ENCODE assay signal across 22 mouse cellular contexts in genomic region chr7:82368047-82368446, GRCm38 (mm10). TPM values are rescaled to one million over a fixed set of nuclear protein-coding genes. Genes with fewer than 3 reads are reported as not detected.
DNase-seq lines count a peak whose midpoint lies in the region; ATAC-seq and TF ChIP-seq lines count a peak whose summit lies in the region.
"Had no signal": no experiment of that assay in that cellular context is flagged by ENCODE, and none has a peak within 500 bp of the region (broad histone marks: within the 10 kb centered on the region; RNA-seq: fewer than 3 reads in every experiment).

No protein-coding gene starts in this region.

- no peaks in the 10 kb centered on the region for H3K9me3 ChIP-seq in heart, embryonic 11.5 days (replicated peaks; ENCODE audit: control insufficient read depth, low read length)
- H3K9me3 ChIP-seq in embryonic facial prominence, embryonic 10.5 days = no peaks in the 10 kb centered on the region
- H3K9me3 ChIP-seq in limb, embryonic 13.5 days = no peaks in the 10 kb centered on the region
- H3K9me3 ChIP-seq in hindbrain, postnatal 0 days (ENCODE audit: low read length) = no peaks in the 10 kb centered on the region
- H3K9me3 ChIP-seq in neural tube, embryonic 15.5 days (replicated peaks) = no peaks in the 10 kb centered on the region
- H3K9me3 ChIP-seq in liver, postnatal 0 days (ENCODE audit: low read length) = no peaks in the 10 kb centered on the region
- H3K9me3 ChIP-seq: heart, embryonic 12.5 days; hindbrain, embryonic 15.5 days had no signal

- H3K27me3 ChIP-seq in heart, embryonic 11.5 days (ENCODE audit: control insufficient read depth, insufficient read depth, low read length) = no peaks in the 10 kb centered on the region
- H3K27me3 ChIP-seq in embryonic facial prominence, embryonic 10.5 days (replicated peaks; ENCODE audit: low read depth, poor library complexity, severe bottlenecking) = no peaks in the 10 kb centered on the region
- no peaks in the 10 kb centered on the region for H3K27me3 ChIP-seq in limb, embryonic 13.5 days
- H3K27me3 ChIP-seq in hindbrain, postnatal 0 days (ENCODE audit: insufficient read depth, low read length) = no peaks in the 10 kb centered on the region
- H3K27me3 ChIP-seq in neural tube, embryonic 15.5 days (replicated peaks) = no peaks in the 10 kb centered on the region
- no peaks in the 10 kb centered on the region for H3K27me3 ChIP-seq in liver, postnatal 0 days (ENCODE audit: insufficient read depth, low read length)
- H3K27me3 ChIP-seq: heart, embryonic 12.5 days; hindbrain, embryonic 15.5 days; Patski had no signal

- H3K27ac ChIP-seq in heart, embryonic 11.5 days (ENCODE audit: low read depth, low read length) = no peak overlapping the region
- peak overlapping the region; percentile 65 for H3K27ac ChIP-seq in embryonic facial prominence, embryonic 10.5 days (replicated peaks)
- peak overlapping the region; percentile 1; the same call in 1 of the 2 replicates for H3K27ac ChIP-seq in limb, embryonic 13.5 days
- H3K27ac ChIP-seq in hindbrain, postnatal 0 days = no peak overlapping the region
- no peak overlapping the region for H3K27ac ChIP-seq in neural tube, embryonic 15.5 days (replicated peaks)
- H3K27ac ChIP-seq in liver, postnatal 0 days (ENCODE audit: low read depth) = no peak overlapping the region
- H3K27ac ChIP-seq: hindbrain, embryonic 15.5 days had no signal

- H3K9ac ChIP-seq in heart, embryonic 11.5 days (ENCODE audit: low read depth, low read length) = no peak overlapping the region
- no peak overlapping the region for H3K9ac ChIP-seq in limb, embryonic 13.5 days
- no peak overlapping the region for H3K9ac ChIP-seq in hindbrain, postnatal 0 days (replicated peaks; ENCODE audit: low read length)
- no peak overlapping the region for H3K9ac ChIP-seq in neural tube, embryonic 15.5 days (replicated peaks)
- no peak overlapping the region for H3K9ac ChIP-seq in liver, postnatal 0 days (replicated peaks)
- H3K9ac ChIP-seq: heart, embryonic 12.5 days; hindbrain, embryonic 15.5 days had no signal

- no peak overlapping the region for H3K4me2 ChIP-seq in heart, embryonic 11.5 days
- no peak overlapping the region for H3K4me2 ChIP-seq in limb, embryonic 13.5 days (replicated peaks)
- H3K4me2 ChIP-seq in hindbrain, postnatal 0 days (ENCODE audit: low read depth, low read length) = no peak overlapping the region
- H3K4me2 ChIP-seq in neural tube, embryonic 15.5 days = no peak overlapping the region
- H3K4me2 ChIP-seq in liver, postnatal 0 days (ENCODE audit: low read depth, low read length) = no peak overlapping the region
- H3K4me2 ChIP-seq: heart, embryonic 12.5 days; hindbrain, embryonic 15.5 days had no signal

- no peaks in the 10 kb centered on the region for H3K36me3 ChIP-seq in heart, embryonic 11.5 days (ENCODE audit: control insufficient read depth, insufficient read depth, low read length)
- no peaks in the 10 kb centered on the region for H3K36me3 ChIP-seq in embryonic facial prominence, embryonic 10.5 days (replicated peaks)
- no peaks in the 10 kb centered on the region for H3K36me3 ChIP-seq in limb, embryonic 13.5 days
- no peaks in the 10 kb centered on the region for H3K36me3 ChIP-seq in hindbrain, postnatal 0 days (ENCODE audit: insufficient read depth, low read length)
- no peaks in the 10 kb centered on the region for H3K36me3 ChIP-seq in neural tube, embryonic 15.5 days
- H3K36me3 ChIP-seq in liver, postnatal 0 days (replicated peaks; ENCODE audit: insufficient read depth, low read length) = no peaks in the 10 kb centered on the region
- H3K36me3 ChIP-seq: heart, embryonic 12.5 days; hindbrain, embryonic 15.5 days had no signal

- no peak for ATAC-seq in heart, embryonic 11.5 days (replicated peaks; ENCODE audit: insufficient number of reproducible peaks, low FRiP score, low TSS enrichment)
- ATAC-seq in limb, embryonic 13.5 days (ENCODE audit: low FRiP score, low read depth) = no peak
- no peak for ATAC-seq in hindbrain, postnatal 0 days
- no peak for ATAC-seq in neural tube, embryonic 15.5 days (ENCODE audit: low FRiP score)
- ATAC-seq in liver, postnatal 0 days = no peak
- ATAC-seq: activated CD4-positive, CD25-positive, alpha-beta regulatory T cell, adult 4 months; forebrain, embryonic 14.5 days; inflammation-experienced regulatory T-cells, adult 6 months; Patski had no signal

- TF ChIP-seq EP300 in liver, postnatal 0 days (IDR thresholded peaks at IDR 0.05; ENCODE audit: low read depth) = no peak

- peak; percentile 39 for DNase-seq in heart, adult 11 months
- DNase-seq in embryonic facial prominence, embryonic 10.5 days (ENCODE audit: low spot score) = peak; percentile 44
- DNase-seq in forelimb bud, embryonic 11.5 days (ENCODE audit: low read depth, low spot score) = peak; percentile 53
- DNase-seq in hindbrain, postnatal 0 days (ENCODE audit: low spot score) = no peak
- no peak for DNase-seq in liver, postnatal 0 days
- DNase-seq: adrenal gland, postnatal 14 days; cerebellum, adult 11-12 months; cerebellum, adult 9-11 months; cerebellum, postnatal 36 days; gastrocnemius, postnatal 36 days; heart, adult 18-20 months; kidney, adult 18-20 months had no signal

- no peaks in the 10 kb centered on the region for H3K4me1 ChIP-seq in heart, embryonic 11.5 days (ENCODE audit: control insufficient read depth, insufficient read depth, low read length)
- peaks cover 19% of the 10 kb centered on the region for H3K4me1 ChIP-seq in embryonic facial prominence, embryonic 10.5 days
- peaks cover 16% of the 10 kb centered on the region for H3K4me1 ChIP-seq in limb, embryonic 13.5 days
- H3K4me1 ChIP-seq in hindbrain, postnatal 0 days (ENCODE audit: insufficient read depth, low read length) = no peaks in the 10 kb centered on the region
- H3K4me1 ChIP-seq in neural tube, embryonic 15.5 days = no peaks in the 10 kb centered on the region
- H3K4me1 ChIP-seq in liver, postnatal 0 days (ENCODE audit: insufficient read depth) = no peaks in the 10 kb centered on the region
- H3K4me1 ChIP-seq: heart, embryonic 12.5 days; hindbrain, embryonic 15.5 days had no signal

- no peak for TF ChIP-seq CTCF in hindbrain, postnatal 0 days (IDR thresholded peaks at IDR 0.05; ENCODE audit: low read depth)
- no peak for TF ChIP-seq CTCF in liver, postnatal 0 days (IDR thresholded peaks at IDR 0.05; ENCODE audit: low read depth)

- WGBS in heart, embryonic 11.5 days (ENCODE audit: insufficient replicate concordance) = 47% methylated on average over 2 of the region's 2 CpGs
- 25% methylated on average over 2 of the region's 2 CpGs for WGBS in embryonic facial prominence, embryonic 10.5 days
- WGBS in limb, embryonic 13.5 days = 6% methylated on average over 2 of the region's 2 CpGs
- 60% methylated on average over 2 of the region's 2 CpGs for WGBS in hindbrain, postnatal 0 days
- 56% methylated on average over 2 of the region's 2 CpGs for WGBS in neural tube, embryonic 15.5 days
- 48% methylated on average over 2 of the region's 2 CpGs for WGBS in liver, postnatal 0 days (ENCODE audit: insufficient replicate concordance)

- no peak overlapping the region for H3K4me3 ChIP-seq in heart, embryonic 11.5 days (ENCODE audit: low read depth, low read length)
- H3K4me3 ChIP-seq in embryonic facial prominence, embryonic 10.5 days = no peak overlapping the region
- H3K4me3 ChIP-seq in limb, embryonic 13.5 days = no peak overlapping the region
- no peak overlapping the region for H3K4me3 ChIP-seq in hindbrain, postnatal 0 days (ENCODE audit: low read length)
- H3K4me3 ChIP-seq in neural tube, embryonic 15.5 days (replicated peaks) = no peak overlapping the region
- no peak overlapping the region for H3K4me3 ChIP-seq in liver, postnatal 0 days (ENCODE audit: low read depth, low read length)
- H3K4me3 ChIP-seq: heart, embryonic 12.5 days; hindbrain, embryonic 15.5 days had no signal

RNA-seq across cellular contexts. Expression of gene Adamtsl3, which starts 32.6 kb away (rescaled TPM):
- polyA plus RNA-seq in heart, embryonic 11.5 days (2014; fragmentation: Nextera tagmentation; extraction: Ambion mirVana) = 0.54 and 0.57 TPM in 2 replicates
- polyA plus RNA-seq in embryonic facial prominence, embryonic 10.5 days (2016; fragmentation: Nextera tagmentation; extraction: Ambion mirVana) = 0.14 and 0.45 TPM in 2 replicates
- 5.7 and 6.4 TPM in 2 replicates for polyA plus RNA-seq in limb, embryonic 13.5 days (2015; fragmentation: Nextera tagmentation; extraction: Ambion mirVana)
- 3.5 and 9.7 TPM in 2 replicates for total RNA-seq in hindbrain, postnatal 0 days (2014; rRNA removed)
- 1.5 and 2.3 TPM in 2 replicates for polyA plus RNA-seq in hindbrain, postnatal 0 days (2015; fragmentation: Nextera tagmentation; extraction: Ambion mirVana)
- polyA plus RNA-seq in neural tube, embryonic 15.5 days (2015; fragmentation: Nextera tagmentation; extraction: Ambion mirVana) = 1.0 and 1.8 TPM in 2 replicates
- polyA plus RNA-seq in liver, postnatal 0 days (2015; fragmentation: Nextera tagmentation; extraction: Ambion mirVana) = 0.02 and 0.09 TPM in 2 replicates
- total RNA-seq: CH12.LX had no signal

Comparison
In these comparisons a context has a peak if more than half of its experiments do, and no peak if none do; other contexts are left out.
1. DNase-seq: peak in heart, adult 11 months (single experiment), embryonic facial prominence, embryonic 10.5 days (single experiment) and forelimb bud, embryonic 11.5 days (single experiment); none in hindbrain, postnatal 0 days (single experiment) and liver, postnatal 0 days (single experiment).
2. H3K27ac ChIP-seq: peak in embryonic facial prominence, embryonic 10.5 days (single experiment) and limb, embryonic 13.5 days (single experiment); none in heart, embryonic 11.5 days (single experiment), hindbrain, postnatal 0 days (single experiment), neural tube, embryonic 15.5 days (single experiment) and liver, postnatal 0 days (single experiment).